Comparison of ENCODE assay signal across 12 mouse cellular contexts in genomic region chr11:83454548-83454947, GRCm38 (mm10). TPM values are rescaled to one million over a fixed set of nuclear protein-coding genes. Genes with fewer than 3 reads are reported as not detected.
DNase-seq lines count a peak whose midpoint lies in the region; ATAC-seq and TF ChIP-seq lines count a peak whose summit lies in the region.
"Had no signal": no experiment of that assay in that cellular context is flagged by ENCODE, and none has a peak within 500 bp of the region (broad histone marks: within the 10 kb centered on the region; RNA-seq: fewer than 3 reads in every experiment).

No protein-coding gene starts in this region.

- no peak overlapping the region for H3K4me3 ChIP-seq in kidney, embryonic 14.5 days (ENCODE audit: low read length)
- H3K4me3 ChIP-seq in heart, embryonic 11.5 days (ENCODE audit: low read depth, low read length): no peak overlapping the region
- no peak overlapping the region for H3K4me3 ChIP-seq in small intestine, adult 2 months (ENCODE audit: low read depth, low read length)
- H3K4me3 ChIP-seq: neural tube, embryonic 13.5 days had no signal

- WGBS in kidney, embryonic 14.5 days: 8% methylated on average over 4 of the region's 4 CpGs
- 8% methylated on average over 4 of the region's 4 CpGs for WGBS in heart, embryonic 11.5 days (ENCODE audit: insufficient replicate concordance)
- whole genome bisulfite sequencing in small intestine, adult 2 months: 3% methylated on average over 4 of the region's 4 CpGs

- H3K36me3 ChIP-seq in kidney, embryonic 14.5 days (ENCODE audit: control insufficient read depth, insufficient read depth, low read length): no peaks in the 10 kb centered on the region
- H3K36me3 ChIP-seq in heart, embryonic 11.5 days (ENCODE audit: control insufficient read depth, insufficient read depth, low read length): no peaks in the 10 kb centered on the region
- H3K36me3 ChIP-seq in small intestine, adult 2 months (ENCODE audit: control insufficient read depth, insufficient read depth, low read length): peaks cover 2% of the 10 kb centered on the region; the same call in 1 of the 2 replicates
- H3K36me3 ChIP-seq: neural tube, embryonic 13.5 days had no signal

- TF ChIP-seq POLR2A in small intestine, adult 2 months (IDR thresholded peaks at IDR 0.05; ENCODE audit: low read depth, low read length): no peak

- no peak overlapping the region for H3K9ac ChIP-seq in kidney, embryonic 14.5 days (ENCODE audit: low read depth, low read length)
- H3K9ac ChIP-seq in heart, embryonic 11.5 days (ENCODE audit: low read depth, low read length): no peak overlapping the region
- H3K9ac ChIP-seq: neural tube, embryonic 13.5 days had no signal

- peaks cover 14% of the 10 kb centered on the region for H3K4me1 ChIP-seq in kidney, embryonic 14.5 days (ENCODE audit: control insufficient read depth, insufficient read depth, low read length)
- H3K4me1 ChIP-seq in heart, embryonic 11.5 days (ENCODE audit: control insufficient read depth, insufficient read depth, low read length): peaks cover 27% of the 10 kb centered on the region
- peaks cover 40% of the 10 kb centered on the region for H3K4me1 ChIP-seq in small intestine, adult 2 months (ENCODE audit: control insufficient read depth, insufficient read depth, insufficient read length, low read length)

- no peaks in the 10 kb centered on the region for H3K9me3 ChIP-seq in kidney, embryonic 14.5 days (ENCODE audit: control insufficient read depth, low read length)
- H3K9me3 ChIP-seq in heart, embryonic 11.5 days (replicated peaks; ENCODE audit: control insufficient read depth, low read length): no peaks in the 10 kb centered on the region
- H3K9me3 ChIP-seq: neural tube, embryonic 13.5 days had no signal

- H3K4me2 ChIP-seq in kidney, embryonic 14.5 days (replicated peaks; ENCODE audit: low read depth, low read length): no peak overlapping the region
- H3K4me2 ChIP-seq in heart, embryonic 11.5 days: 0 out of 2 replicates have a peak overlapping the region, but pooled peaks have one; percentile 12
- H3K4me2 ChIP-seq: neural tube, embryonic 13.5 days had no signal

- DNase-seq in kidney, adult 11 months: peak; percentile 36
- DNase-seq in kidney, postnatal 25 days: peak; percentile 51 to 75
- no peak for DNase-seq in thymus, postnatal 10 days (ENCODE audit: low spot score in 2 of 2)
- DNase-seq: thymus, adult 2 months had no signal

- H3K27ac ChIP-seq in kidney, embryonic 14.5 days (ENCODE audit: low read depth, low read length): no peak overlapping the region
- no peak overlapping the region for H3K27ac ChIP-seq in heart, embryonic 11.5 days (ENCODE audit: low read depth, low read length)
- peak overlapping the region; percentile 80 for H3K27ac ChIP-seq in small intestine, adult 2 months (ENCODE audit: insufficient read depth, low read depth, low read length)
- H3K27ac ChIP-seq: neural tube, embryonic 13.5 days had no signal

- H3K27me3 ChIP-seq in kidney, embryonic 14.5 days (ENCODE audit: control insufficient read depth, insufficient read depth, low read length): no peaks in the 10 kb centered on the region
- H3K27me3 ChIP-seq in heart, embryonic 11.5 days (ENCODE audit: control insufficient read depth, insufficient read depth, low read length): no peaks in the 10 kb centered on the region; the same call in 1 of the 2 replicates
- H3K27me3 ChIP-seq in small intestine, adult 2 months (ENCODE audit: control insufficient read depth, insufficient read depth, low read length): no peaks in the 10 kb centered on the region
- H3K27me3 ChIP-seq: neural tube, embryonic 13.5 days had no signal

- no peak for TF ChIP-seq CTCF in small intestine, adult 2 months (IDR thresholded peaks at IDR 0.05; ENCODE audit: extremely low read depth, insufficient read length, insufficient replicate concordance, low read depth, low read length)

- ATAC-seq in kidney, embryonic 14.5 days (ENCODE audit: low FRiP score, low TSS enrichment): no peak
- ATAC-seq in heart, embryonic 11.5 days (replicated peaks; ENCODE audit: insufficient number of reproducible peaks, low FRiP score, low TSS enrichment): peak; percentile 40; the same call in 1 of the 2 replicates
- no peak for ATAC-seq in erythroblast, adult 5-6 weeks (replicated peaks; ENCODE audit: low FRiP score, poor library complexity, severe bottlenecking)
- ATAC-seq in monocyte, adult 5-6 weeks (replicated peaks; ENCODE audit: insufficient number of reproducible peaks, low FRiP score, low TSS enrichment, poor library complexity, severe bottlenecking): no peak

RNA-seq across cellular contexts. Expression of gene Mmp28, which starts 8.3 kb away (rescaled TPM):
- polyA plus RNA-seq in kidney, embryonic 14.5 days (2014; fragmentation: Nextera tagmentation; extraction: Ambion mirVana): 0.55 and 1.1 TPM in 2 replicates
- 3.3 and 5.6 TPM in 2 replicates for polyA plus RNA-seq in heart, embryonic 11.5 days (2014; fragmentation: Nextera tagmentation; extraction: Ambion mirVana)
- 10.5 and 12.0 TPM in 2 replicates for polyA plus RNA-seq in small intestine, adult 2 months (2012; rRNA removed)
- 0.63 TPM in 1 of 2 replicates, not detected in the other for total RNA-seq in erythroblast, adult 5-6 weeks (2015; ENCODE audit: low replicate concordance)
- 0.42 and 1.7 TPM in 2 replicates for total RNA-seq in erythroblast, adult 5-6 weeks (2017; ENCODE audit: low replicate concordance)
- total RNA-seq in monocyte, adult 5-6 weeks (2017): 0.39 to 0.75 TPM in 2 of 3 replicates, not detected in the other

RNA-seq across cellular contexts. Expression of gene 1700020L24Rik, which starts 17.1 kb away (rescaled TPM):
- 0.44 TPM in 1 of 2 replicates, not detected in the other for polyA plus RNA-seq in kidney, embryonic 14.5 days (2014; fragmentation: Nextera tagmentation; extraction: Ambion mirVana)
- 2.1 and 2.3 TPM in 2 replicates for polyA plus RNA-seq in heart, embryonic 11.5 days (2014; fragmentation: Nextera tagmentation; extraction: Ambion mirVana)
- 0.94 and 1.4 TPM in 2 replicates for polyA plus RNA-seq in small intestine, adult 2 months (2012; rRNA removed)
- total RNA-seq in erythroblast, adult 5-6 weeks (2015; ENCODE audit: low replicate concordance): 3.8 and 8.2 TPM in 2 replicates
- total RNA-seq in erythroblast, adult 5-6 weeks (2017; ENCODE audit: low replicate concordance): 8.9 and 24.8 TPM in 2 replicates
- total RNA-seq in monocyte, adult 5-6 weeks (2017): 2.9 to 8.2 TPM (median 6.0 TPM) in 3 replicates
- polyA plus RNA-seq: neural tube, embryonic 13.5 days had no signal

RNA-seq across cellular contexts. Expression of gene Taf15, which starts 18.3 kb away (rescaled TPM):
- polyA plus RNA-seq in kidney, embryonic 14.5 days (2014; fragmentation: Nextera tagmentation; extraction: Ambion mirVana): 20.3 and 28.1 TPM in 2 replicates
- polyA plus RNA-seq in heart, embryonic 11.5 days (2014; fragmentation: Nextera tagmentation; extraction: Ambion mirVana): 6.0 and 15.1 TPM in 2 replicates
- polyA plus RNA-seq in small intestine, adult 2 months (2012; rRNA removed): 2.6 and 6.1 TPM in 2 replicates
- 20.9 and 35.2 TPM in 2 replicates for total RNA-seq in erythroblast, adult 5-6 weeks (2015; ENCODE audit: low replicate concordance)
- 24.5 and 33.2 TPM in 2 replicates for total RNA-seq in erythroblast, adult 5-6 weeks (2017; ENCODE audit: low replicate concordance)
- total RNA-seq in monocyte, adult 5-6 weeks (2017): 32.9 to 77.9 TPM (median 52.7 TPM) in 3 replicates

RNA-seq across cellular contexts. Expression of gene Gas2l2, which starts 25.3 kb away (rescaled TPM):
- not detected in 2 replicates for polyA plus RNA-seq in kidney, embryonic 14.5 days (2014; fragmentation: Nextera tagmentation; extraction: Ambion mirVana)
- 0.10 and 0.14 TPM in 2 replicates for polyA plus RNA-seq in heart, embryonic 11.5 days (2014; fragmentation: Nextera tagmentation; extraction: Ambion mirVana)
- polyA plus RNA-seq in small intestine, adult 2 months (2012; rRNA removed): 0.06 and 0.18 TPM in 2 replicates
- not detected in 2 replicates for total RNA-seq in erythroblast, adult 5-6 weeks (2015; ENCODE audit: low replicate concordance)
- total RNA-seq in erythroblast, adult 5-6 weeks (2017; ENCODE audit: low replicate concordance): not detected in 2 replicates
- not detected in 3 replicates for total RNA-seq in monocyte, adult 5-6 weeks (2017)
- total RNA-seq: left cerebral cortex, adult 18-20 months had no signal
- polyA plus RNA-seq: frontal cortex, adult 2 months had no signal

RNA-seq across cellular contexts. Expression of gene Rasl10b, which starts 45.6 kb away (rescaled TPM):
- polyA plus RNA-seq in kidney, embryonic 14.5 days (2014; fragmentation: Nextera tagmentation; extraction: Ambion mirVana): 0.61 and 0.70 TPM in 2 replicates
- 4.4 and 5.3 TPM in 2 replicates for polyA plus RNA-seq in heart, embryonic 11.5 days (2014; fragmentation: Nextera tagmentation; extraction: Ambion mirVana)
- polyA plus RNA-seq in small intestine, adult 2 months (2012; rRNA removed): 0.80 and 0.93 TPM in 2 replicates
- not detected in 2 replicates for total RNA-seq in erythroblast, adult 5-6 weeks (2015; ENCODE audit: low replicate concordance)
- not detected in 2 replicates for total RNA-seq in erythroblast, adult 5-6 weeks (2017; ENCODE audit: low replicate concordance)
- 0.11 TPM in 1 of 3 replicates, not detected in the others for total RNA-seq in monocyte, adult 5-6 weeks (2017)

Comparison
In these comparisons a context has a peak if more than half of its experiments do, and no peak if none do; other contexts are left out.
1. DNase-seq: peak in kidney, adult 11 months (single experiment) and kidney, postnatal 25 days (2 of 2); none in thymus, postnatal 10 days (0 of 2).